Mouse (Mus musculus) midbrain, embryonic 11.5 days (tissue): Measurements from ENCODE around the gene Ccdc174. TPM values are rescaled to one million over a fixed set of nuclear protein-coding genes. Genes with fewer than 3 reads are reported as not detected.

Source experiments
- polyA plus RNA-seq: library from polyadenylated mRNA; unstranded; fragments of >200 nt; fragmentation: Nextera tagmentation; extraction: Ambion mirVana; gene quantifications from 2 replicates; pipeline ENCODE4 v1.2.1, GENCODE M21; 2014

The Ccdc174 gene
- polyA plus RNA-seq, 1 experiment from 2014 or later: 50.2 TPM

Other genes starting within 250 kb of the Ccdc174 start
- gene Slc6a6, start 194.0 kb upstream of the Ccdc174 start, polyA plus RNA-seq: 43.6 and 45.6 TPM in 2 replicates
- gene Grip2, start 50.8 kb upstream of the Ccdc174 start, polyA plus RNA-seq: 0.46 and 0.76 TPM in 2 replicates
- 0.45 and 0.62 TPM in 2 replicates for gene 4930590J08Rik, start 24.8 kb downstream of the Ccdc174 start, polyA plus RNA-seq
- gene Fgd5, start 100.8 kb downstream of the Ccdc174 start, polyA plus RNA-seq: 3.5 and 4.0 TPM in 2 replicates
- 20.0 and 20.4 TPM in 2 replicates for gene Nr2c2, start 213.3 kb downstream of the Ccdc174 start, polyA plus RNA-seq